8 mouse cellular contexts compared by ENCODE assay signal in genomic region chr9:58822431-58823091, GRCm38 (mm10). TPM values are rescaled to one million over a fixed set of nuclear protein-coding genes. Genes with fewer than 3 reads are reported as not detected.
DNase-seq lines count a peak whose midpoint lies in the region; ATAC-seq and TF ChIP-seq lines count a peak whose summit lies in the region.

No protein-coding gene starts in this region.

- H3K4me1 ChIP-seq in intestine, embryonic 15.5 days (replicated peaks) = peaks cover 12% of the 10 kb centered on the region
- peaks cover 45% of the 10 kb centered on the region for H3K4me1 ChIP-seq in midbrain, embryonic 14.5 days (ENCODE audit: control insufficient read depth, insufficient read depth, low read length)
- peaks cover 2% of the 10 kb centered on the region; the same call in 1 of the 2 replicates for H3K4me1 ChIP-seq in stomach, postnatal 0 days (replicated peaks; ENCODE audit: control insufficient read depth, insufficient read depth)

- intact Hi-C loops in left cerebral cortex, postnatal 14 days (cut with DNase I) = no loop called here

- TF ChIP-seq CTCF in stomach, postnatal 0 days (IDR thresholded peaks at IDR 0.05; ENCODE audit: low read depth) = peak; percentile 47

- WGBS in intestine, embryonic 15.5 days = under 1% methylated on average over 62 of the region's 62 CpGs
- WGBS in midbrain, embryonic 14.5 days = under 1% methylated on average over 62 of the region's 62 CpGs
- WGBS in stomach, postnatal 0 days = under 1% methylated on average over 60 of the region's 62 CpGs

- DNase-seq in adrenal gland, adult 2 months = peak; percentile 75
- peak; percentile 69 to 76 for DNase-seq in cerebellum, postnatal 25 days
- DNase-seq in frontal cortex, postnatal 25 days (ENCODE audit: low spot score in 2 of 2) = peak; percentile 32 to 40
- DNase-seq in left cerebral cortex, postnatal 14 days (ENCODE audit: low spot score in 2 of 2) = peak; percentile 61 to 79
- DNase-seq in midbrain, embryonic 14.5 days = peak; percentile 93
- DNase-seq in stomach, postnatal 0 days (ENCODE audit: low spot score) = peak; percentile 54
- DNase-seq in thymus, postnatal 25 days = no peak

- peak overlapping the region; percentile 100 for H3K4me2 ChIP-seq in intestine, embryonic 15.5 days (replicated peaks)
- H3K4me2 ChIP-seq in midbrain, embryonic 14.5 days (ENCODE audit: low read length) = peak overlapping the region; percentile 71
- peak overlapping the region; percentile 98 for H3K4me2 ChIP-seq in stomach, postnatal 0 days (replicated peaks; ENCODE audit: low read depth)

- no peaks in the 10 kb centered on the region for H3K36me3 ChIP-seq in intestine, embryonic 15.5 days
- no peaks in the 10 kb centered on the region for H3K36me3 ChIP-seq in midbrain, embryonic 14.5 days (ENCODE audit: control insufficient read depth, insufficient read depth, low read length)
- no peaks in the 10 kb centered on the region for H3K36me3 ChIP-seq in stomach, postnatal 0 days (ENCODE audit: control insufficient read depth, insufficient read depth, low read length)

- peak overlapping the region; percentile 65 for H3K4me3 ChIP-seq in intestine, embryonic 15.5 days (replicated peaks)
- H3K4me3 ChIP-seq in midbrain, embryonic 14.5 days (replicated peaks; ENCODE audit: low read depth, low read length) = peak overlapping the region; percentile 89
- H3K4me3 ChIP-seq in stomach, postnatal 0 days (ENCODE audit: low read depth, low read length) = peak overlapping the region; percentile 64

- H3K27ac ChIP-seq in intestine, embryonic 15.5 days = peak overlapping the region; percentile 30
- peak overlapping the region; percentile 98 for H3K27ac ChIP-seq in midbrain, embryonic 14.5 days (replicated peaks; ENCODE audit: low read depth, low read length)
- H3K27ac ChIP-seq in stomach, postnatal 0 days (replicated peaks) = no peak overlapping the region

- TF ChIP-seq EP300 in stomach, postnatal 0 days (optimal IDR thresholded peaks at IDR 0.05) = no peak

- ATAC-seq in intestine, embryonic 15.5 days = peak; percentile 80
- peak; percentile 91 for ATAC-seq in midbrain, embryonic 14.5 days (ENCODE audit: low FRiP score, low TSS enrichment)
- peak; percentile 57; the same call in 1 of the 2 replicates for ATAC-seq in stomach, postnatal 0 days (ENCODE audit: low FRiP score, low TSS enrichment)

- H3K9ac ChIP-seq in intestine, embryonic 15.5 days = peak overlapping the region; percentile 58
- peak overlapping the region; percentile 90 for H3K9ac ChIP-seq in midbrain, embryonic 14.5 days (replicated peaks; ENCODE audit: low read length)
- peak overlapping the region; percentile 52 for H3K9ac ChIP-seq in stomach, postnatal 0 days (ENCODE audit: low read length)

- H3K27me3 ChIP-seq in intestine, embryonic 15.5 days (replicated peaks) = peaks cover 59% of the 10 kb centered on the region
- peaks cover 4% of the 10 kb centered on the region for H3K27me3 ChIP-seq in midbrain, embryonic 14.5 days (ENCODE audit: control insufficient read depth, insufficient read depth, low read length)
- peaks cover 5% of the 10 kb centered on the region; the same call in 1 of the 2 replicates for H3K27me3 ChIP-seq in stomach, postnatal 0 days (ENCODE audit: control insufficient read depth, insufficient read depth, low read length)

- no peaks in the 10 kb centered on the region for H3K9me3 ChIP-seq in intestine, embryonic 15.5 days
- no peaks in the 10 kb centered on the region for H3K9me3 ChIP-seq in midbrain, embryonic 14.5 days (ENCODE audit: control insufficient read depth, low read length)
- H3K9me3 ChIP-seq in stomach, postnatal 0 days (ENCODE audit: control insufficient read depth, low read length) = no peaks in the 10 kb centered on the region

RNA-seq across cellular contexts. Expression of gene Hcn4, which starts 0.7 kb away (rescaled TPM):
- total RNA-seq in adrenal gland, adult 2 months (2021) = 1 to 10 TPM in 1 of 2 experiments, under 1 TPM in 1; 0.63 to 1.5 TPM
- polyA plus RNA-seq in adrenal gland, adult 2 months (2012; rRNA removed) = 1.6 and 2.2 TPM in 2 replicates
- 0.24 and 0.25 TPM in 2 replicates for polyA plus RNA-seq in intestine, embryonic 15.5 days (2015; fragmentation: Nextera tagmentation; extraction: Ambion mirVana)
- 10 to 100 TPM in 1 of 2 experiments, 1 to 10 TPM in 1; 9.9 to 11.3 TPM for total RNA-seq in left cerebral cortex, postnatal 14 days (2021)
- 4.9 and 6.9 TPM in 2 replicates for polyA plus RNA-seq in midbrain, embryonic 14.5 days (2014; fragmentation: Nextera tagmentation; extraction: Ambion mirVana)
- polyA plus RNA-seq in stomach, postnatal 0 days (2015; fragmentation: Nextera tagmentation; extraction: Ambion mirVana) = 0.05 and 0.12 TPM in 2 replicates
